Mouse (Mus musculus): ENCODE results near the gene Ager. TPM values are rescaled to one million over a fixed set of nuclear protein-coding genes. Genes with fewer than 3 reads are reported as not detected.

Gene Ager
- total and polyA plus RNA-seq, 2 experiments from 2014 or later: 2.0 to 2.1 TPM

GRCm38 (mm10) chr17:34621006-34621405 is 23.3 kb downstream of the Ager start:
- Histone ChIP-seq H3K36me3 (ENCODE audit: insufficient read depth, low read length) (peaks cover 21% of the 10 kb centered on the region), H3K4me1 (ENCODE audit: insufficient read depth, low read length) (peaks cover under 1% of the 10 kb centered on the region; the same call in 1 of the 2 replicates), H3K9me3 (ENCODE audit: low read length) (no peaks in the 10 kb centered on the region), H3K9ac (replicated peaks; ENCODE audit: low read length, poor library complexity, severe bottlenecking) (no peak overlapping the region), H3K27ac (ENCODE audit: low read depth, low read length) (no peak overlapping the region), H3K27me3 (ENCODE audit: insufficient read depth, low read length) (no peaks in the 10 kb centered on the region), H3K4me3 (ENCODE audit: low read depth, low read length) (no peak overlapping the region), H3K4me2 (ENCODE audit: low read depth, low read length, poor library complexity, severe bottlenecking) (no peak overlapping the region)
- TF ChIP-seq CTCF (IDR thresholded peaks at IDR 0.05): no peak
- ATAC-seq (ENCODE audit: low FRiP score): no peak
- DNase-seq (ENCODE audit: low spot score): no peak
- 93% methylated on average over 8 of the region's 8 CpGs for WGBS

- H3K9ac ChIP-seq (replicated peaks; ENCODE audit: low read length, poor library complexity, severe bottlenecking): no peak overlapping the region
- 84% methylated on average over 9 of the region's 9 CpGs for WGBS
- no peak overlapping the region for H3K27ac ChIP-seq (ENCODE audit: low read depth, low read length)
- no peak overlapping the region for H3K4me2 ChIP-seq (ENCODE audit: low read depth, low read length, poor library complexity, severe bottlenecking)
- no peak for ATAC-seq (ENCODE audit: low FRiP score)
- H3K4me3 ChIP-seq (ENCODE audit: low read depth, low read length): no peak overlapping the region
- no peaks in the 10 kb centered on the region for H3K9me3 ChIP-seq (ENCODE audit: low read length)
- H3K4me1 ChIP-seq (ENCODE audit: insufficient read depth, low read length): peaks cover 6% of the 10 kb centered on the region
- no peaks in the 10 kb centered on the region for H3K27me3 ChIP-seq (ENCODE audit: insufficient read depth, low read length)
- TF ChIP-seq CTCF (IDR thresholded peaks at IDR 0.05): peak; percentile 51
- no peak for DNase-seq (ENCODE audit: low spot score)
- peaks cover 11% of the 10 kb centered on the region for H3K36me3 ChIP-seq (ENCODE audit: insufficient read depth, low read length)
Measured at GRCm38 (mm10) chr17:34623161-34623560, 25.5 kb downstream of the Ager start.

GRCm38 (mm10) chr17:34624981-34625380 is 27.3 kb downstream of the Ager start:
- no peak for TF ChIP-seq CTCF (IDR thresholded peaks at IDR 0.05)
- Histone ChIP-seq H3K4me2 (ENCODE audit: low read depth, low read length, poor library complexity, severe bottlenecking) (no peak overlapping the region), H3K27me3 (ENCODE audit: insufficient read depth, low read length) (no peaks in the 10 kb centered on the region), H3K27ac (ENCODE audit: low read depth, low read length) (no peak overlapping the region), H3K36me3 (ENCODE audit: insufficient read depth, low read length) (peaks cover 11% of the 10 kb centered on the region), H3K9me3 (ENCODE audit: low read length) (no peaks in the 10 kb centered on the region), H3K4me3 (ENCODE audit: low read depth, low read length) (no peak overlapping the region), H3K4me1 (ENCODE audit: insufficient read depth, low read length) (peaks cover 16% of the 10 kb centered on the region), H3K9ac (replicated peaks; ENCODE audit: low read length, poor library complexity, severe bottlenecking) (no peak overlapping the region)
- ATAC-seq (ENCODE audit: low FRiP score): no peak
- no peak for DNase-seq (ENCODE audit: low spot score)
- 96% methylated on average over 3 of the region's 3 CpGs for whole genome bisulfite sequencing

- 52% methylated on average over 16 of the region's 16 CpGs for WGBS
- Histone ChIP-seq H3K4me3 (ENCODE audit: low read depth, low read length) (peak overlapping the region; percentile 74), H3K27ac (ENCODE audit: low read depth, low read length) (peak overlapping the region; percentile 92), H3K27me3 (ENCODE audit: insufficient read depth, low read length) (no peaks in the 10 kb centered on the region), H3K9me3 (ENCODE audit: low read length) (no peaks in the 10 kb centered on the region), H3K9ac (replicated peaks; ENCODE audit: low read length, poor library complexity, severe bottlenecking) (peak overlapping the region; percentile 58), H3K4me1 (ENCODE audit: insufficient read depth, low read length) (peaks cover 16% of the 10 kb centered on the region), H3K36me3 (ENCODE audit: insufficient read depth, low read length) (peaks cover 7% of the 10 kb centered on the region), H3K4me2 (ENCODE audit: low read depth, low read length, poor library complexity, severe bottlenecking) (peak overlapping the region; percentile 89)
- TF ChIP-seq CTCF (IDR thresholded peaks at IDR 0.05): no peak
- DNase-seq (ENCODE audit: low spot score) (no peak), ATAC-seq (ENCODE audit: low FRiP score) (no peak)
Measured at GRCm38 (mm10) chr17:34626062-34626772, 28.6 kb downstream of the Ager start.

GRCm38 (mm10) chr17:34626773-34627092 is 29.1 kb downstream of the Ager start:
- WGBS: 1% methylated on average over 18 of the region's 18 CpGs

GRCm38 (mm10) chr17:34627093-34627942 is 29.7 kb downstream of the Ager start:
- DNase-seq (ENCODE audit: low spot score) (peak; percentile 95), ATAC-seq (ENCODE audit: low FRiP score) (peak; percentile 80)
- H3K9ac ChIP-seq (replicated peaks; ENCODE audit: low read length, poor library complexity, severe bottlenecking): peak overlapping the region; percentile 65
- H3K27me3 ChIP-seq (ENCODE audit: insufficient read depth, low read length): no peaks in the 10 kb centered on the region
- peak overlapping the region; percentile 89 for H3K4me2 ChIP-seq (ENCODE audit: low read depth, low read length, poor library complexity, severe bottlenecking)
- no peaks in the 10 kb centered on the region for H3K9me3 ChIP-seq (ENCODE audit: low read length)
- H3K36me3 ChIP-seq (ENCODE audit: insufficient read depth, low read length): peaks cover 7% of the 10 kb centered on the region
- TF ChIP-seq CTCF (IDR thresholded peaks at IDR 0.05): no peak; the same call in 1 of the 2 replicates
- peak overlapping the region; percentile 74 for H3K4me3 ChIP-seq (ENCODE audit: low read depth, low read length)
- under 1% methylated on average over 37 of the region's 45 CpGs for WGBS
- H3K27ac ChIP-seq (ENCODE audit: low read depth, low read length): peak overlapping the region; percentile 92
- peaks cover 20% of the 10 kb centered on the region for H3K4me1 ChIP-seq (ENCODE audit: insufficient read depth, low read length)

More at GRCm38 (mm10) chr17:34626773-34627092, 29.1 kb downstream of the Ager start:
- Histone ChIP-seq H3K27ac (ENCODE audit: low read depth, low read length) (peak overlapping the region; percentile 92), H3K9ac (replicated peaks; ENCODE audit: low read length, poor library complexity, severe bottlenecking) (peak overlapping the region; percentile 58), H3K4me3 (ENCODE audit: low read depth, low read length) (peak overlapping the region; percentile 74), H3K9me3 (ENCODE audit: low read length) (no peaks in the 10 kb centered on the region), H3K36me3 (ENCODE audit: insufficient read depth, low read length) (peaks cover 7% of the 10 kb centered on the region), H3K27me3 (ENCODE audit: insufficient read depth, low read length) (no peaks in the 10 kb centered on the region), H3K4me1 (ENCODE audit: insufficient read depth, low read length) (peaks cover 19% of the 10 kb centered on the region), H3K4me2 (ENCODE audit: low read depth, low read length, poor library complexity, severe bottlenecking) (peak overlapping the region; percentile 89)
- TF ChIP-seq CTCF (IDR thresholded peaks at IDR 0.05): peak; percentile 77
- DNase-seq (ENCODE audit: low spot score) (peak; percentile 82), ATAC-seq (ENCODE audit: low FRiP score) (peak; percentile 47; the same call in 1 of the 2 replicates)
